Mouse (Mus musculus): Measurements from ENCODE around the gene Copa.

Gene Copa

DNA sequence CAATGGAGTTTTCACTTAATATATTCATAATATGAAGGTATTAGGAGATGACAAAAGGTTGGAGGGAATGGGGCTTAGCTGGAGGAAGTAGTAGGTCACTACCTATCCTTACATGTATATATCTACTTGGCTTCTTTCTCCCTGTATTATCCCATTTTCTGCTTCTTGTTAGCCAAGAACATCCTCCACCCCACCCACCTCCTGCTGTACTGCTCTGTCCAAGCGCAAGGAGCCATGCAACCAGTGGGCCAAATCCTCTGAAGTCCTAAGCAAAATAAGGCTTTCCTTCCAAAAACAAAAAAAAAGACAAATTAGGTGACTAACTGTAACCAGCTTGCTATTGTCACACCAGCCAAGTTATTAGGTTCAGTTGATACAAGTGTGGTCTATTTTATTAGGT, 58.5 kb downstream of the Copa start:
- no peak for DNase-seq (ENCODE audit: low spot score)

DNA sequence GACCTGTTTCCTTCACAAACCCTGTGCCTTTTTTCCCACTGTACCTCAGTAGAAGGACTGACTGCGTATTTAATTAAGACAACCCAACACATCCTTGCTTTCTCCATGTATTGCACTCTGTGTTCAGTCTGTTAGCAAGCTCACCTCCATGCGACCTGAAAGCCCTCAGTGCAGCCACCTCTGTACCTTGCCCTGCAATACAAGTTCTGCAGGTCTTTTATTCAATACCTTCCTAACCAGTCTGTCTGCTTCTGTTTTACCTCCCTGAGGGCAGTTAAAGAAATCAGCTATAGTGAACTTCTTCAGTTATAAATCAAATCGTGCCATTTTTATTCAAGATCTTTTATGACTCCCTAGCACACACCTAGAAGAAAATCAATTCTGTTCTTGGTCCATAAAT, 59.2 kb downstream of the Copa start:
- no peak for DNase-seq (ENCODE audit: low spot score)

DNA sequence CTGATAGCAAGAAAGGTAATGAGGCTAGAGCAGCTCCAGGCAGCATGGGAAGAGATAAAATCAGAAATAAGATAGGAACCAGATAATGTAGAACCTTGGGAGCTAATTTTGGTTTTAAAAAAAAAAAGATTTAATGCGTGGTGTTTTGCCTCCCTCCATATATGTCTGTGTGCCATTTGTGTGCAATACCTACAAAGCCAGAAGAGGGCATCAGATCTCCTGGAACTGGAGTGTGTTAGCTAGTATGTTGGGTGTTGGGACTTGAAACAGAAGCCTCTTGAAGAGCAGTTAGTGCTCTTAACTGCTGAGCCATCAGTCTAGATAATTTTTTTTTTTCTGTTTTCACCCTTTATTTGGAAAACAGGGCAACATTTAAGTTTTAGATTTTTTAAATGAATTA, 61.2 kb downstream of the Copa start:
- peak; percentile 47 for DNase-seq (ENCODE audit: low spot score)

DNA sequence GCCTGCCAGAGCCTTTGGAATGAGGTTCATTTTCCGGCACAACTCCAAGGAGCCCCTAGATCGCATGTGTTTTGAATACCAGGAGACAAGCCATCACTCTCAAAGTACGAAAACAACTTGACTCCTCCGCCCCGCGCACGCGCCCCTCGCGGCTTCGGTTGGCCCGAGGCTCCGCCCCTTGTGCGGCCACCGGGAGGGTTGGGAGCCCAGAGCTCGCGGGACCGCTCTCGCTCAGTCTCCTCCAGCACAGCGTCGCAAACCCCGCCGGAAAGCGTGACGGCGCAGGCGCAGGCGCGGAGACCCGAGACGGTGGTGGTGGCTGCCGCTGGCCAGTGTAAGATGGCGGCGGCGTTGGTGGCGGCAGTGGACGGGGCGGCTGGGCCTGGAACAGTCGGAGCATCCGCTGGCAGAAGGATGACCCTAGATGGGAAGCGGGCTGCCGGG, 65.5 kb downstream of the Copa start, which contains the start of gene Dcaf8:
Gene Dcaf8, plus strand, starts transcription at position 250 of the 444 bp plus-strand sequence.
- peak; percentile 96 for DNase-seq (ENCODE audit: low spot score)

DNA sequence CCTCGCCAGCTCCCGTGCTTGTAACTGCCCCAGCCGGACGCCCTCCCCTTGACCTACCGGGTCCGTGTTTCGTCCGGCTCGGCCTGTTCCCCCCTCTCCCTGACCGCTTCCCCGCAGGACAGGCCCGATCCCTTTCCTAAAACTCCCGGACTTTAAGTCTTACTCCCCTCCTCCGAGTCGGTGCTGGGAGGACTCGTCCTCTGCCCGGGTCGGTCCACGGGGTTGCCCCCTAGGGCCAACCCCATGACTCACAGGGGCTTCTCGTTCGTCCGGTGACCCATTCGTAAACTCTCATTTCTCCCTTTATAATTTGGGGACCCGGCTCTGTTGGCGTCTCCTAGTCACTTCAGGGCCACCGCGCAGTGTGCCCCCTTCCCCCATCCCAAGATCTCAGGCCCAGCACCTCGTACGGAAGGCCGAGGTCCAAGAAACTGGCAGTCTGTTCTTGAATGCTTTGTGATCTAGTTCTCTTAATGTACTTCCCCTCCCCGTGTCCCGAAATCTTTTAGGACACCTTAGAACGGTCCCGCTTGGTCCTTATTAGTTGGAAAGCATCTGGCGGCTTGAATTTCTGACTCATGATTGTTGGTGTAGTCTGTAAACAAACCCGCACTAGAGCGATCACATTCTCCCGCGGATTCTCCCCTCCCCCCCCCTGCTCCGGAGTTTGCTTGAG, 66.1 kb downstream of the Copa start:
- peak; percentile 82 for DNase-seq (ENCODE audit: low spot score)

DNA sequence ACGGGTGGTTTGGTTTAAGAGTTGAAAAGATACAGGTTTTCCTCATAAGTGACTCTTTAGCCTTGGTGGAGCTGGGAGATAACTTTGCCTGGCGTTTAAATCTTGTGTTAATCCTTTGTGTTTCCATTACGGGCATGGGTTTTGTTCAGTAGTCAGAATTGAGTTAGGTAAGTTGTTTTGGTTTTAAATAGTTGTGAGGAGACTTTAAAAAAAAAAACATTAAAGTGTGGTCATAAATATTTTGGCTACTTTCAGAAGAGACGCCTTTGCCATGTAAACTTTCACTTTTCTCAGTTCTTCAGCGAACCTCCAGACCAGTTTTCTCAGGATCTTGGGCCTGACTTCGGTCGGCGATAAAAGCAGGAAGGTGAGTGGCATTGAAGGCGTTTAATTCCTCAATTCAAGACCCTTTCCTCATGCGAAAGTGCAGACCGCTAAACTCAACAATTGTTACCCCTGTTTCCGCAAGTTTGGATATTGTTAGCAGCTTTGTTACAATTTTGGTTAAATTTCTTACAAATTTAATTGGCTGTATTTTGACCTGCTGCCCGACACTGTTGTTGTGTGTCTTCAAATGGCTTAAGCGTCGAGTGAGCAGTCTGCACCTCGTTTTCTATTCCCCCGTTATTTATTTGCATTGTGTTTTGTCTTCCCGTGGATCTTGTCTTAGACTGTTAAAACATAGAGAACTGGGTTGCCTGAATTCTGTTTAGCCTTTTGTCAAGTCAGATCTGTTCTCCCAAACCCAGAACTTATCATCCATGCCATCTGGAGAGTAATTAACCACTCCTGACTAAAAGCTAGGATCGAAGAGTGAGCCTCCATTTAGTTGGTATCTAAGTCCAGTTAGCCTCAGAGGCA, 66.9 kb downstream of the Copa start:
- no peak for DNase-seq (ENCODE audit: low spot score)

DNA sequence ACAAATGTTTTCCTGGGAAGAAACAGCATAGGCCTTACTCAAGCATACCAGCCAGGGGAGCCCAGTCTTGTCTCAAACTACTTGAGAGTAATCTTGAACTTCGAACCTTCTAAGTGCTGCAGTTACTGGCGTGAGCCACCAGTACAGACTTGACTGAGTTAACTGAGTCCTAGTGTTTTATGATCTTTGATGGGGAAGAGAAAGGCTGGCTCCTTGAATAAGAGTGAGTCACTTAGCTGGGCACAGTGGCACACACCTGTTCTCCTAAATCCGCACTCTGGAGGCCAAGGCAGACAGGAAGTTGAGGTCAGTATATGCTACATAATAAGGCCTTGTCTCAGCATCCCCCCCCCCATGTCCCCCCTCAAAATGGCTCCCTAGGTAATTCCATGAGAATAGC, 72.2 kb downstream of the Copa start:
- DNase-seq (ENCODE audit: low spot score): no peak

DNA sequence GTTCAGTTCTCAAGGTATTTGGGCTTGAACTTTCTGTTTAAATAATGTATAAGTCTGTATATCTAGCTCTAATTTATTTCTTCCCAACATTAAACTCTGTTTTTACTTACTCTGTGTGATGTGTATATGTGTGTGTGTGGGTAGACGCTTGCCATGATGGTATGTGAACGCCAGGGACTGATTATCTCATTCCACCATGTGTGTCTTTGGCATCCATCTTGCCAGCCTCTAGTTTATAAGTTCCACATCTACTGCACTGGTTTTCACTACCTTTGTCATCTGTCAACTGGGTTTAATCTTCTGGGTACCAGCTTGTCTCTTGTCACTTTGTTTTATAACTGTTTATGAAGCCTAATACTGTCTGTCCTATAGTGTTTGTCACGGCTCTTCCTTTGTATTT, 73.2 kb downstream of the Copa start:
- no peak for DNase-seq (ENCODE audit: low spot score)

DNA sequence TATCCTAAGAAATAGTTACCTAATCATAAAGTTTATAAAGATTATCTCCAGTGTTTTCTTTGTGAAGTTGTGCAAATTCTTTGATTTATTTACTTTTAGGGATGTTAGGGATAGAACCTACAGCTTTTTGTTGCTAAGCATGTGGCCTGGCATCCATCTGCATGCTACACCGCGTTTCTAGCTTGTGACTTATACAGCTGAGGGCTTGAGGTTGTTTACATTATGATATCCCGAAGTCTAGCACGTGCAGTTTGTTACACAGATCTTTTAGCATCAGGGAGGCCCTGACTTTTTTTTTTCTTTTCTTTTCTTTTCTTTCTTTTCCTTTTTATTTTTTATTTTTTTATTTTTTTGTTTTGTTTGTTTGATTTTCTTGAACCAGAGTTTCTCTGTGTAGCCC, 77.6 kb downstream of the Copa start:
- DNase-seq (ENCODE audit: low spot score): no peak

DNA sequence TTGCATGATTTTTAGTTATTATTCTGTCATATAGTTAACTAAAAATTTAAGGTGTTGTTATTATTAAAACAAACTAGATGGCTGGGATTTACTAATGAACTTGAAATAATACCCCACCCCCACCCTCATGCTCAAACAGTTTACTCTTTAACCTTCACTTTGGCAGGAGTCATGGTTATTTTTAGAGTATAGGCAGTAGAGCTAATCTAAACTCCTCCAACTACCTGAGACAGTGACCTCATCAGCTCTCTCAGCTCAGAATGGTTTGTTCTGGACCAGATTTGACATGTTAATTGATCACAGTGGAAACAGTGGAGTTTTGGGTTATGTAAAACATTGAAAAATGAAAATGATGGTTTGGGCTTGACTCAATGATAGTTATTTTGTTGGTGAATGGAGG, 78.2 kb downstream of the Copa start:
- DNase-seq (ENCODE audit: low spot score): no peak

DNA sequence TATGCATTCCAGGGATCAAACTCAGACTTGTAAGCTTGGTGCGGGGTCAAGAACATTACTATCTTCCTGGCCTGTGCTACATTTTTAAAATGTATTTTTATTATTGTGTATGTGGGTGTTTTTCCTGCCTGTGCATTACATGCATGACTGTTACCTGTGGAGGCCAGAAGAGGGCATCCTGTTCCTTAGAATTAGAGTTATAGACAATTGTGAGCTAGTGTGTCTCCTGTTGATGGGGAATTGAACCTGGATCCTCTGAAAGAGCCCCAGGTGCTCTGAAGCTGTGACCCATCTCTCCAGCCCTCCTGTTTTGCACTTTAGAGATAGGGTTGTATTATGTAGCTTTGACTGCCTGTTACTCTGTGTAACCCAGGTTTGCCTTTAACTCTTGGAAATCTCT, 79.7 kb downstream of the Copa start:
- no peak for DNase-seq (ENCODE audit: low spot score)

DNA sequence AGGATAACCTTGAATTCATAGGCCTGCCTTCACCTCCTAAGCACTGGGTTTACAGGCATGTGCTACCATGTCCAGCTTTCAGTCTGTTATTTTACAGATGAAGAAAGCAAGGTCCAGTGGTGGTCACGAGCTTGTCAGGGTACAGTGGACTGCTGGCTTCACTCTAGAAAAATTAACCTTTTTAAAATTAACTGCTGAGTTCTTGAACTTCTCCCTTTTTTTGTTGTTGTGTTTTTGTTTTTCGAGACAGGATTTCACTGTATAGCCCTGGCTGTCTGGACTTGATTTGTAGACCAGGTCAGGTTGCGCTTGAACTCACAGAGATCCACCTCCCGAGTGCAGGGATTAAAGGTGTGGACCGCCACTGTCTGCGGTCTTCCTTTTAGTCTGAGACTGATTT, 80.6 kb downstream of the Copa start:
- no peak for DNase-seq (ENCODE audit: low spot score)

DNA sequence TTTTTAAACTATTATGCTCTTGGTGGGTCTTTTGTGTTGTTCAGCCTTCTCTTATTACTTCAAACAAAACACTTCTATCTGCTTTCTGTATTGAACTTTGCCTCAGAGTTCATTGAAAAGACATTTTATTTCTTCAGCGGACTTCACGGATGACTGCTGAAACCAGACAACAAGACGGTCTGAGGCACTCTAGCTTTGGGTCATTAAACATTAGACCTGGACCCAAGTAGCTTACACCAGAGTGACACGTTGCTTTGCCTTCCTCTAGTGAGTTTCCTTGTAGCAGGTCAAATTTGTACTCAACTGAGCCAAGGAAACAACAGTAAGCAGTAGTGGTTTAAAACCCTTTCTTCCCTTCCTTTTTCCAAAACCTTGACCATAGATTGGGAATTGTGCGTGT, 85.6 kb downstream of the Copa start:
- DNase-seq (ENCODE audit: low spot score): no peak

DNA sequence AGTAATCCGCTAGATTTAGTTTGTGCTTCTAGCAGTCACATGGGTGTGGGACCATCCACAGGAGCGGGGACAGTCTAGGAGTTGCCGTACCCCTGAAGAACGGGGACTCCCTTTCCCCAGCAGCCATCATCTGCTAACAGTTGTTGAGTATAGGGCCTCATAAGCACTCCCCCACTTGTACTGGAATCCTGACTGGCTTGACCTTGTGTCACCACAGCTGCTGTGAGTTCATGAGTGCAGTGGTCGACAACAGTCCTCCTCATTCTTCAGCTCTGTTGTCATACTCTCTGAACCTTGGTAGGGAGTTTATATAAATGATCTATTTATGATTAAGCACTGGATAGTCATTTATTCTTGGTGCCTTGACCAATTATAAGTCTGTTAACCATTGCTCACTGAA, 87.5 kb downstream of the Copa start:
- DNase-seq (ENCODE audit: low spot score): no peak

Data from yolk sac, embryonic 10.5 days (tissue).